Mouse (Mus musculus) intestine, embryonic 14.5 days (tissue): ENCODE data around the gene Fcmr. TPM values are rescaled to one million over a fixed set of nuclear protein-coding genes. Genes with fewer than 3 reads are reported as not detected.

Experiments
- ATAC-seq: fragments of 200-750 bp; cut with Nextera tagmentation; replicated peaks from 2 replicates; pipeline ENCODE4 v1.8.0; 2017; ENCODE audit warnings: low read depth, moderate number of reproducible peaks, moderate TSS enrichment, moderate library complexity; ENCODE audit not compliant: low FRiP score, low TSS enrichment
- DNase-seq: peaks from one replicate; pipeline ENCODE4 v3.0.0-alpha.2; 2018; ENCODE audit warnings: low spot score
- H3K27ac ChIP-seq: fragments of 300-500 bp; sonication (generic); 2 replicates; pipeline ENCODE4 v1.5.1; 2014; ENCODE audit warnings: low read depth, mild to moderate bottlenecking, control low read depth
- H3K27me3 ChIP-seq: fragments of 300-500 bp; sonication (generic); replicated peaks from 2 replicates; pipeline ENCODE4 v1.6.1; 2014; ENCODE audit warnings: low read length, control low read depth; ENCODE audit not compliant: control insufficient read depth, insufficient read depth
- H3K36me3 ChIP-seq: fragments of 300-500 bp; sonication (generic); 2 replicates; pipeline ENCODE4 v1.6.1; 2014; ENCODE audit warnings: low read length, control low read depth; ENCODE audit not compliant: control insufficient read depth, insufficient read depth
- H3K4me1 ChIP-seq: fragments of 300-500 bp; sonication (generic); replicated peaks from 2 replicates; pipeline ENCODE4 v1.6.1; 2014; ENCODE audit warnings: low read length, control low read depth, mixed read lengths; ENCODE audit not compliant: control insufficient read depth, insufficient read depth
- H3K4me2 ChIP-seq: fragments of 300-500 bp; sonication (generic); 2 replicates; pipeline ENCODE4 v1.6.1; 2014; ENCODE audit warnings: low read length
- H3K4me3 ChIP-seq: fragments of 300-500 bp; sonication (generic); 2 replicates; pipeline ENCODE4 v1.5.1; 2014; ENCODE audit warnings: low read depth, low read length, control low read depth, mixed read lengths
- H3K9ac ChIP-seq: fragments of 300-500 bp; sonication (generic); 2 replicates; pipeline ENCODE4 v1.6.1; 2014; ENCODE audit warnings: mild to moderate bottlenecking, low read length
- H3K9me3 ChIP-seq: fragments of 300-500 bp; sonication (generic); 2 replicates; pipeline ENCODE4 v1.6.1; 2016; ENCODE audit warnings: low read length, control low read depth; ENCODE audit not compliant: control insufficient read depth
- WGBS: fragments of 180-500 bp; shearing (Covaris S2); extraction: QIAGEN DNeasy Blood & Tissue Kit; methylation state at CpG from one replicate; pipeline ENCODE4 v1.1.7; 2014; 5-methylcytosine and 5-hydroxymethylcytosine counted together
- polyA plus RNA-seq: library from polyadenylated mRNA; unstranded; fragments of >200 nt; fragmentation: Nextera tagmentation; extraction: Ambion mirVana; gene quantifications from 2 replicates; pipeline ENCODE4 v1.2.1, GENCODE M21; 2014

Fcmr gene
- polyA plus RNA-seq, 1 experiment from 2014 or later, result 5.2 TPM

GRCm38 (mm10) chr1:130877889-130878614 is 12.6 kb downstream of the Fcmr start:
- Histone ChIP-seq H3K4me1 (no peaks in the 10 kb centered on the region), H3K27me3 (peaks cover 9% of the 10 kb centered on the region; the same call in 1 of the 2 replicates), H3K4me2 (peak overlapping the region; percentile 75), H3K27ac (no peak overlapping the region), H3K9ac (0 out of 2 replicates have a peak overlapping the region, but pooled peaks have one; percentile 5), H3K4me3 (peak overlapping the region; percentile 36), H3K36me3 (no peaks in the 10 kb centered on the region), H3K9me3 (no peaks in the 10 kb centered on the region)
- DNase-seq, result peak; percentile 70
- peak; percentile 54 for ATAC-seq
- WGBS, result 3% methylated on average over 43 of the region's 43 CpGs

GRCm38 (mm10) chr1:130879927-130880326 is 14.5 kb downstream of the Fcmr start:
- H3K27me3 ChIP-seq, result peaks cover 9% of the 10 kb centered on the region; the same call in 1 of the 2 replicates
- ATAC-seq (no peak), DNase-seq (no peak)
- no peak overlapping the region for H3K9ac ChIP-seq
- H3K36me3 ChIP-seq, result no peaks in the 10 kb centered on the region
- WGBS, result 93% methylated on average over 7 of the region's 7 CpGs
- no peaks in the 10 kb centered on the region for H3K9me3 ChIP-seq
- H3K4me1 ChIP-seq, result no peaks in the 10 kb centered on the region
- H3K4me2 ChIP-seq, result no peak overlapping the region
- no peak overlapping the region for H3K27ac ChIP-seq
- H3K4me3 ChIP-seq, result no peak overlapping the region

- H3K4me2 ChIP-seq, result no peak overlapping the region
- no peaks in the 10 kb centered on the region for H3K27me3 ChIP-seq
- no peak for ATAC-seq
- no peaks in the 10 kb centered on the region for H3K36me3 ChIP-seq
- WGBS, result 86% methylated on average over 4 of the region's 4 CpGs
- no peak overlapping the region for H3K9ac ChIP-seq
- DNase-seq, result no peak
- H3K4me3 ChIP-seq, result no peak overlapping the region
- H3K4me1 ChIP-seq, result no peaks in the 10 kb centered on the region
- no peaks in the 10 kb centered on the region for H3K9me3 ChIP-seq
- no peak overlapping the region for H3K27ac ChIP-seq
Measured at GRCm38 (mm10) chr1:130883146-130883545, 17.7 kb downstream of the Fcmr start.

GRCm38 (mm10) chr1:130887354-130887753 is 21.9 kb downstream of the Fcmr start, which contains the start of gene Il24:
TSS of gene Il24 (minus strand) at chr1:130887454.
- ATAC-seq, result no peak
- Histone ChIP-seq H3K9me3 (no peaks in the 10 kb centered on the region), H3K9ac (no peak within 1 kb of the TSS), H3K36me3 (no peaks in the 10 kb centered on the region), H3K27ac (no peak within 1 kb of the TSS), H3K4me3 (no peak within 1 kb of the TSS), H3K4me1 (no peaks in the 10 kb centered on the region), H3K27me3 (no peaks in the 10 kb centered on the region), H3K4me2 (no peak within 1 kb of the TSS)
- DNase-seq, result no peak

- Histone ChIP-seq H3K27ac (no peak overlapping the region), H3K4me2 (no peak overlapping the region), H3K4me1 (no peaks in the 10 kb centered on the region), H3K27me3 (no peaks in the 10 kb centered on the region), H3K4me3 (no peak overlapping the region), H3K36me3 (no peaks in the 10 kb centered on the region), H3K9me3 (no peaks in the 10 kb centered on the region), H3K9ac (no peak overlapping the region)
- DNase-seq (no peak), ATAC-seq (no peak)
- 87% methylated on average over 1 of the region's 1 CpGs for WGBS
Measured at GRCm38 (mm10) chr1:130892446-130892845, 27.0 kb downstream of the Fcmr start.

GRCm38 (mm10) chr1:130893329-130894040 is 28.0 kb downstream of the Fcmr start:
- ATAC-seq (no peak), DNase-seq (no peak)
- H3K27ac ChIP-seq, result no peak overlapping the region
- no peaks in the 10 kb centered on the region for H3K9me3 ChIP-seq
- no peak overlapping the region for H3K4me3 ChIP-seq
- no peak overlapping the region for H3K4me2 ChIP-seq
- no peaks in the 10 kb centered on the region for H3K27me3 ChIP-seq
- 71% methylated on average over 9 of the region's 9 CpGs for WGBS
- H3K4me1 ChIP-seq, result no peaks in the 10 kb centered on the region
- H3K9ac ChIP-seq, result no peak overlapping the region
- no peaks in the 10 kb centered on the region for H3K36me3 ChIP-seq

GRCm38 (mm10) chr1:130894468-130894867 is 29.0 kb downstream of the Fcmr start:
- no peak overlapping the region for H3K4me3 ChIP-seq
- WGBS, result 70% methylated on average over 6 of the region's 6 CpGs
- no peak overlapping the region for H3K27ac ChIP-seq
- no peaks in the 10 kb centered on the region for H3K4me1 ChIP-seq
- no peaks in the 10 kb centered on the region for H3K9me3 ChIP-seq
- no peaks in the 10 kb centered on the region for H3K27me3 ChIP-seq
- no peak for DNase-seq
- H3K36me3 ChIP-seq, result no peaks in the 10 kb centered on the region
- H3K4me2 ChIP-seq, result no peak overlapping the region
- H3K9ac ChIP-seq, result no peak overlapping the region
- ATAC-seq, result no peak

- Histone ChIP-seq H3K9ac (no peak overlapping the region), H3K27ac (no peak overlapping the region), H3K9me3 (no peaks in the 10 kb centered on the region), H3K27me3 (no peaks in the 10 kb centered on the region), H3K36me3 (no peaks in the 10 kb centered on the region), H3K4me1 (no peaks in the 10 kb centered on the region), H3K4me3 (no peak overlapping the region), H3K4me2 (no peak overlapping the region)
- 78% methylated on average over 7 of the region's 7 CpGs for WGBS
- DNase-seq (no peak), ATAC-seq (no peak)
Measured at GRCm38 (mm10) chr1:130902505-130902904, 37.0 kb downstream of the Fcmr start.
